In the genomic region with DNA sequence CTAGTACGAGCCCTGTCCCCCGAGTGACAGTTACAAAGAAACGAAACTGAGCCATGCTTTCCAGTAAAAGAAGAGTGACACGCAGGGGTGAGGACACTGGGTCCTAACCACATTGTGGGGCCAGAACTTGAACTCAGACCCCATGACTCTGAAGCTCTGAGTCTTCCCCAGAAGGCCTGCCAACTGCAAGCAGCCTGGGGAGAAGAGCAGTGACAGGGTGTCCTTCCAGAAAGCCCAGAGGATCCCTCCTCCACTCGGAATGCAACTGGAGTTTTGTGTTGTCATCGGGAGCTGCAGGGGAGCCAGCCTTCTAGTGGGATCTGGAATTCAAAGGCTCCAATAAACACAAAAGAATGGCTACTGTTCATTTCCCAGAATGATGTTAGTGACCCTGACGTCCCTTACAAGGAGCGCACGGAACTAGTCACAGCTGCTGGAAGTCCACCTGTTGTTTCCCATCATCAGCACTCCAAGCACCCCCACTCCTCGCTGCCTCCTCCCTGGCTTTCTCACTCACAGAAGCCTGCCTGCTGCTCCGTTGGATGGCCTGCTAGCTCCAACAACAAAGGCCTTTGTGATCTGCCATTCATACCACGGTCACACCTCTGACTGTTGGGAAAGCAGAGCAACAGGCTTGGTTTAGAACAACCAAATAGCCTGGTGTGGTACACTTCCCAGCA, we compare ENCODE assay signal across 9 mouse cellular contexts. TPM values are rescaled to one million over a fixed set of nuclear protein-coding genes. Genes with fewer than 3 reads are reported as not detected.
DNase-seq lines count a peak whose midpoint lies in the region; ATAC-seq and TF ChIP-seq lines count a peak whose summit lies in the region.
"Had no signal": no experiment of that assay in that cellular context is flagged by ENCODE, and none has a peak within 500 bp of the region (broad histone marks: within the 10 kb centered on the region; RNA-seq: fewer than 3 reads in every experiment).

No protein-coding gene starts in this region.

- H3K4me3 ChIP-seq in forebrain, embryonic 10.5 days = no peak overlapping the region
- no peak overlapping the region for H3K4me3 ChIP-seq in forebrain, embryonic 11.5 days (ENCODE audit: low read depth, low read length)
- H3K4me3 ChIP-seq in lung, postnatal 0 days (ENCODE audit: low read depth, low read length) = no peak overlapping the region

- H3K4me2 ChIP-seq in forebrain, embryonic 11.5 days (ENCODE audit: low read depth, low read length, severe bottlenecking) = no peak overlapping the region
- H3K4me2 ChIP-seq in lung, postnatal 0 days (replicated peaks; ENCODE audit: low read depth, low read length) = no peak overlapping the region

- peaks cover 49% of the 10 kb centered on the region for H3K36me3 ChIP-seq in forebrain, embryonic 10.5 days (replicated peaks)
- H3K36me3 ChIP-seq in forebrain, embryonic 11.5 days (ENCODE audit: control insufficient read depth, insufficient read depth, low read length) = no peaks in the 10 kb centered on the region; the same call in 1 of the 2 replicates
- H3K36me3 ChIP-seq in lung, postnatal 0 days (ENCODE audit: insufficient read depth, low read length) = no peaks in the 10 kb centered on the region

- H3K4me1 ChIP-seq in forebrain, embryonic 10.5 days = peaks cover 12% of the 10 kb centered on the region
- H3K4me1 ChIP-seq in forebrain, embryonic 11.5 days (replicated peaks; ENCODE audit: control insufficient read depth, insufficient read depth, low read length) = peaks cover 3% of the 10 kb centered on the region; the same call in 1 of the 2 replicates
- H3K4me1 ChIP-seq in lung, postnatal 0 days (ENCODE audit: insufficient read depth, low read depth, low read length) = no peaks in the 10 kb centered on the region

- DNase-seq in forebrain, embryonic 10.5 days (ENCODE audit: extremely low spot score, low spot score) = no peak
- DNase-seq in forebrain, embryonic 11.5 days (ENCODE audit: low spot score) = no peak
- DNase-seq in lung, postnatal 0 days (ENCODE audit: low spot score) = peak; percentile 41
- DNase-seq in lung, adult 18-20 months = no peak
- DNase-seq in gastrocnemius, postnatal 14 days = peak; percentile 55
- peak; percentile 75 for DNase-seq in retina, postnatal 1 day
- DNase-seq in thymus, postnatal 10 days (ENCODE audit: low spot score in 2 of 2) = no peak
- DNase-seq in adipocyte (ENCODE audit: low spot score) = no peak
- DNase-seq: cerebellum, postnatal 14 days had no signal

- H3K9ac ChIP-seq in forebrain, embryonic 11.5 days (ENCODE audit: low read length) = no peak overlapping the region
- no peak overlapping the region for H3K9ac ChIP-seq in lung, postnatal 0 days (replicated peaks; ENCODE audit: low read depth)

- no peaks in the 10 kb centered on the region for H3K27me3 ChIP-seq in forebrain, embryonic 10.5 days (ENCODE audit: poor library complexity, severe bottlenecking)
- no peaks in the 10 kb centered on the region for H3K27me3 ChIP-seq in forebrain, embryonic 11.5 days (ENCODE audit: control insufficient read depth, insufficient read depth, low read length)
- no peaks in the 10 kb centered on the region for H3K27me3 ChIP-seq in lung, postnatal 0 days (replicated peaks; ENCODE audit: insufficient read depth, low read length)

- H3K27ac ChIP-seq in forebrain, embryonic 10.5 days = peak overlapping the region; percentile 40; the same call in 1 of the 2 replicates
- H3K27ac ChIP-seq in forebrain, embryonic 11.5 days (ENCODE audit: low read depth, low read length) = no peak overlapping the region
- no peak overlapping the region for H3K27ac ChIP-seq in lung, postnatal 0 days (ENCODE audit: low read length)

- TF ChIP-seq CTCF in lung, postnatal 0 days (IDR thresholded peaks at IDR 0.05) = no peak

- peaks cover 1% of the 10 kb centered on the region; the same call in 1 of the 2 replicates for H3K9me3 ChIP-seq in forebrain, embryonic 10.5 days
- H3K9me3 ChIP-seq in forebrain, embryonic 11.5 days (ENCODE audit: control insufficient read depth, low read length) = no peaks in the 10 kb centered on the region; the same call in 1 of the 2 replicates
- no peaks in the 10 kb centered on the region for H3K9me3 ChIP-seq in lung, postnatal 0 days (ENCODE audit: low read length)

- no peak for ATAC-seq in forebrain, embryonic 11.5 days (replicated peaks; ENCODE audit: low FRiP score)
- peak; percentile 62 for ATAC-seq in lung, postnatal 0 days

- 64% methylated on average over 12 of the region's 12 CpGs for WGBS in forebrain, embryonic 10.5 days
- 57% methylated on average over 12 of the region's 12 CpGs for WGBS in forebrain, embryonic 11.5 days
- WGBS in lung, postnatal 0 days = 55% methylated on average over 12 of the region's 12 CpGs

- intact Hi-C loops in gastrocnemius, postnatal 14 days (cut with DNase I; ENCODE audit: low total_unique reads) = no loop called here

- TF ChIP-seq EP300 in lung, postnatal 0 days (IDR thresholded peaks at IDR 0.05) = no peak

RNA-seq across cellular contexts. Expression of a gene that starts 37.0 kb away (rescaled TPM):
- polyA plus RNA-seq in forebrain, embryonic 10.5 days (2016; fragmentation: Nextera tagmentation; extraction: Ambion mirVana) = 10.1 and 11.2 TPM in 2 replicates
- 10.4 and 11.3 TPM in 2 replicates for polyA plus RNA-seq in forebrain, embryonic 11.5 days (2014; fragmentation: Nextera tagmentation; extraction: Ambion mirVana)
- 92.2 and 113 TPM in 2 replicates for polyA plus RNA-seq in lung, postnatal 0 days (2015; fragmentation: Nextera tagmentation; extraction: Ambion mirVana)
- 100 to 1,000 TPM in 1 of 2 experiments, 10 to 100 TPM in 1; 91.3 to 101 TPM for total RNA-seq in gastrocnemius, postnatal 14 days (2021)

RNA-seq across cellular contexts. Expression of a gene that starts 43.4 kb away (rescaled TPM):
- 7.0 and 7.7 TPM in 2 replicates for polyA plus RNA-seq in forebrain, embryonic 10.5 days (2016; fragmentation: Nextera tagmentation; extraction: Ambion mirVana)
- 10.9 and 11.6 TPM in 2 replicates for polyA plus RNA-seq in forebrain, embryonic 11.5 days (2014; fragmentation: Nextera tagmentation; extraction: Ambion mirVana)
- polyA plus RNA-seq in lung, postnatal 0 days (2015; fragmentation: Nextera tagmentation; extraction: Ambion mirVana) = 2.3 and 3.1 TPM in 2 replicates
- total RNA-seq in gastrocnemius, postnatal 14 days (2021) = 1 to 10 TPM; 7.9 to 8.8 TPM

RNA-seq across cellular contexts. Expression of a gene that starts 57.3 kb away (rescaled TPM):
- polyA plus RNA-seq in forebrain, embryonic 10.5 days (2016; fragmentation: Nextera tagmentation; extraction: Ambion mirVana) = 0.10 TPM in 1 of 2 replicates, not detected in the other
- not detected in 2 replicates for polyA plus RNA-seq in forebrain, embryonic 11.5 days (2014; fragmentation: Nextera tagmentation; extraction: Ambion mirVana)
- not detected in 2 replicates for polyA plus RNA-seq in lung, postnatal 0 days (2015; fragmentation: Nextera tagmentation; extraction: Ambion mirVana)
- total RNA-seq in gastrocnemius, postnatal 14 days (2021) = not detected

RNA-seq across cellular contexts. Expression of a gene that starts 58.4 kb away (rescaled TPM):
- polyA plus RNA-seq in forebrain, embryonic 10.5 days (2016; fragmentation: Nextera tagmentation; extraction: Ambion mirVana) = 171 and 179 TPM in 2 replicates
- 169 and 174 TPM in 2 replicates for polyA plus RNA-seq in forebrain, embryonic 11.5 days (2014; fragmentation: Nextera tagmentation; extraction: Ambion mirVana)
- polyA plus RNA-seq in lung, postnatal 0 days (2015; fragmentation: Nextera tagmentation; extraction: Ambion mirVana) = 196 and 204 TPM in 2 replicates
- total RNA-seq in gastrocnemius, postnatal 14 days (2021) = 100 to 1,000 TPM; 121 to 127 TPM

Comparison
In these comparisons a context has a peak if more than half of its experiments do, and no peak if none do; other contexts are left out.
1. DNase-seq: peak in lung, postnatal 0 days (single experiment), gastrocnemius, postnatal 14 days (single experiment) and retina, postnatal 1 day (single experiment); none in forebrain, embryonic 10.5 days (single experiment), forebrain, embryonic 11.5 days (single experiment), lung, adult 18-20 months (0 of 2), thymus, postnatal 10 days (0 of 2) and adipocyte (single experiment).